Mouse (Mus musculus) megakaryocyte, embryonic 14.5 days (primary cell): ENCODE measurements around the gene Tm4sf5.

Source experiments
- FLI1 ChIP-seq: IDR thresholded peaks from 2 replicates; pipeline ENCODE4 v1.6.1; 2012; ENCODE audit warnings: low read length, inconsistent platforms, mixed read lengths
- GATA1 ChIP-seq: IDR thresholded peaks from 3 replicates; pipeline ENCODE4 v1.6.1; 2012; ENCODE audit warnings: mixed read lengths, low read length, inconsistent platforms, borderline replicate concordance

DNA sequence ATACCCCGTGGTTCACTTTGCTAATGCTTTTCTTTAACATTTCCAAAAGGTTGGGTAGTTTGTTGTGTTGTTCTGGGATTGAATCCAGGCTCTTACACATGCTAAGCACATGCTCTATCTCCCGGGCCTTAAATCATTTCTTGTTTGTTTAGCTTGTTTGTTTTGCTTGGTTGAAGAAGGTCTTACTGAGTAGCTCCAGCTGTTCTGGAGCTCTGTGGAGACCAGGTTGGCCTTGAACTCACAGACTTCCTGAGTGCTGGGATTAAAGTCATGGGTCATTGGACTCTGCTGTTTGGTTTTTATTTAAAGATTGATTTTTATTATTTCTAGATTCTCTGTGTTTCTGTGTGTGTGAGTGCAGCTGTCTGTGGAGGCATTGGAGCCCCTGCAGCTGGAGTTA is 19.5 kb upstream of the Tm4sf5 start:
- no peak for TF ChIP-seq GATA1
- no peak for TF ChIP-seq FLI1
